Mouse (Mus musculus): ENCODE measurements at regions not wholly inside any gene's neighbourhood (a gene's known extent, or its start where the extent isn't known, plus 50 kb on each side); places are given as distances from the start of the nearest gene placed in this dataset.

DNA sequence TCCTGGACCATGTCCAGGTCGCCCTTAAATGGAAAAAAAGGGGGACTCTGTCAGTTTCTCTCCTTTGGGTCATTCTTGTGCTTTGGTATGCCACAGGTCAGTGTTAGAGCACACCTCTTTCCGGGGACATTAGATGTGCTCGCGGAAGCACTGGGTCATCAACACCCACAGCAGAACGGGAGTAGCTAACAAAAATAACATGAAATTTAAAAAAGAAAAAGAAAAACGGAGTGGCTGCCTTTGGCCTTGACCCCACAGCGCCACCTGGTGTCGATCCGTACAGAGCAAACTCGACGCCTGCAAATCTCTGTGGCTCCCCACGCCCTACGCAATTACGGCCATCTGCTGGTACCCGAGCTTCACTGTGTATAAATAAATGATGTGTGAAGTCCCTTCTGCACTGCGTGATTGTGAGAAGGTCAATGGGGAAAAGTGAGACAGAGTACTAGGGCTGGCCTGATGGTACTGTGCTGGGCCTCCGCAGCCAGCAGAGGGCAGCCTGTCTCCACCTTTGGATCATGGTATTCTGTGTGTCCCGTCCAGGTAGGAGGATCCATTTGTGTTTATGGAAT, 99.0 kb upstream of the Slc7a12 start:
- Histone ChIP-seq H3K4me3 (replicated peaks; ENCODE audit: control insufficient read depth, low read depth, low read length) (no peak overlapping the region), H3K27ac (ENCODE audit: control insufficient read depth, insufficient read depth, low read depth, low read length, poor library complexity) (no peak overlapping the region), H3K4me1 (ENCODE audit: control insufficient read depth, insufficient read depth, low read length) (no peaks in the 10 kb centered on the region)
- no peak for TF ChIP-seq POLR2A (IDR thresholded peaks at IDR 0.05; ENCODE audit: borderline replicate concordance, control insufficient read depth, low read depth, low read length)
- peak; percentile 66 for TF ChIP-seq CTCF (IDR thresholded peaks at IDR 0.05; ENCODE audit: control insufficient read depth, insufficient read depth, low read length)
- 11% methylated on average over 18 of the region's 18 CpGs for WGBS

- TF ChIP-seq CTCF (IDR thresholded peaks at IDR 0.05; ENCODE audit: control insufficient read depth, insufficient read depth, low read length) (no peak), POLR2A (IDR thresholded peaks at IDR 0.05; ENCODE audit: borderline replicate concordance, control insufficient read depth, low read depth, low read length) (no peak)
- H3K27ac ChIP-seq (ENCODE audit: control insufficient read depth, insufficient read depth, low read depth, low read length, poor library complexity) = no peak overlapping the region
- no peak overlapping the region for H3K4me3 ChIP-seq (replicated peaks; ENCODE audit: control insufficient read depth, low read depth, low read length)
- WGBS = 76% methylated on average over 1 of the region's 1 CpGs
- no peaks in the 10 kb centered on the region for H3K4me1 ChIP-seq (ENCODE audit: control insufficient read depth, insufficient read depth, low read length)
Measured at GRCm38 (mm10) chr3:14390656-14391055, 89.8 kb upstream of the Slc7a12 start.

DNA sequence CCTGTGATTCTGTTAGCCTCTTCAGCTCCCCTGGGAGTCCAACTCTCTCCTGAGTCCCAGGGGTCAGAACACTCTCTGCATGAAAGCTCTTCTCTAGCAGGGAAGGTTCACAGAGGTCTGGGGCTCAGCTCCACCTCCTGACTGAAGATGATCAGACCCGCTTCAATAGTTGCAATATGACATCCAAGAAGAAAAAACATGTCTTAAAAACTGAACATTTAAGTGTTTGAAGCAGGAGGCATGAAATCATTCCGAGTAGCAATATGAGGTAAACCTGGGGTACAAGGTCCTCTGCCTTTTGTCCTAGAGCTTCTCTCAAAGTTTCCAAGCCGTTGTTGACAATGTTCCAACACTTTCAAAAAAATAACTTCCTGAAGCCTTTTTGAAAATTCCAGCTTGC, 81.8 kb upstream of the Slc7a12 start:
- no peak overlapping the region for H3K27ac ChIP-seq (ENCODE audit: control insufficient read depth, insufficient read depth, low read depth, low read length, poor library complexity)
- 79% methylated on average over 3 of the region's 3 CpGs for WGBS
- no peaks in the 10 kb centered on the region for H3K4me1 ChIP-seq (ENCODE audit: control insufficient read depth, insufficient read depth, low read length)
- no peak for TF ChIP-seq CTCF (IDR thresholded peaks at IDR 0.05; ENCODE audit: control insufficient read depth, insufficient read depth, low read length)
- no peak for TF ChIP-seq POLR2A (IDR thresholded peaks at IDR 0.05; ENCODE audit: borderline replicate concordance, control insufficient read depth, low read depth, low read length)
- H3K4me3 ChIP-seq (replicated peaks; ENCODE audit: control insufficient read depth, low read depth, low read length) = no peak overlapping the region

DNA sequence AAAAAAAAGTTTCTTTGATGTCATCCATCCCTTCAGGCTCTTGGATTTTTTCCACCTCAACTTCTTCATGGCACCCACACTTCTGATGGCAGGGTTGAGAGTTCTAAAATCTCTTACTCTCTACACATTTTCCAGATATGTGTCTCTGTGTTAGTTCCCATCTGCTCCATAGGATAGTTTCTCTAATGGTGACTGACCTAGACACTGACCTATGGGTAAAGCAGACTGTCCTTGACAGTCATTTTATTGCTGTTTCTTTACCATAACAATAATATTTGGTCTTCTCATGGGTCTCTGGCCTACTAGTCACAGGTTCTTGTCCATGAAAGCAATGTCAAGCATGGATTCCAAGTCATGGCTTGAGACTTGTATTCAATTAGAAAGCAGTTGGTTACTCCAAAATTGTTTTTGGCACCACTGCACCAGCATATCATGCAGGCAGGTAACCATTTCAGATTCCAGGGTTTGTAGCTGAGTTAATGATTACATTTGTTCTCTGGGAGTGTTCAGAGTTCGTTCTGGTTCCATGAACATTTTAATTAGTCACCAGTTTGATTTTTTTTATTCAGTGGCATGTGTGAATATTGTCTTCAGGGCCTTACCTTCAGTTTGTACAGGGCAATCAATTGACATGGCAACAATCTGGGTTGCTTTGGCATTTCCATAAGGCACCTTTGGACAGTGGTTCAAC, 71.9 kb upstream of the Slc7a12 start:
- Histone ChIP-seq H3K4me3 (replicated peaks; ENCODE audit: control insufficient read depth, low read depth, low read length) (no peak overlapping the region), H3K4me1 (ENCODE audit: control insufficient read depth, insufficient read depth, low read length) (no peaks in the 10 kb centered on the region), H3K27ac (ENCODE audit: control insufficient read depth, insufficient read depth, low read depth, low read length, poor library complexity) (no peak overlapping the region)
- WGBS = 55% methylated on average over 1 of the region's 1 CpGs
- no peak for TF ChIP-seq POLR2A (IDR thresholded peaks at IDR 0.05; ENCODE audit: borderline replicate concordance, control insufficient read depth, low read depth, low read length)
- no peak for TF ChIP-seq CTCF (IDR thresholded peaks at IDR 0.05; ENCODE audit: control insufficient read depth, insufficient read depth, low read length)

All from bone marrow, adult 2 months (tissue).